Mouse (Mus musculus): ENCODE data around the gene Ripor3. TPM values are rescaled to one million over a fixed set of nuclear protein-coding genes. Genes with fewer than 3 reads are reported as not detected.

Gene Ripor3
- total RNA-seq, 1 experiment, result 0.98 TPM

- no peak overlapping the region for H3K27ac ChIP-seq (ENCODE audit: insufficient read depth, low read depth, low read length, poor library complexity, severe bottlenecking)
- H3K4me3 ChIP-seq (ENCODE audit: insufficient read depth in 1 of 2, low read depth in 1 of 2, low read length in 2 of 2, poor library complexity in 1 of 2, severe bottlenecking in 1 of 2), result no peak overlapping the region
- no peak overlapping the region for H3K9ac ChIP-seq (ENCODE audit: insufficient read depth, low read depth, low read length, poor library complexity, severe bottlenecking)
- in situ Hi-C loops (cut with MboI; ENCODE audit: low sequenced_read_pairs in 2 of 2, unreplicated experiment in 2 of 2), result no loop called here
- H3K36me3 ChIP-seq (ENCODE audit: control insufficient read depth, insufficient read depth, low read length, poor library complexity, severe bottlenecking), result no peaks in the 10 kb centered on the region
- no peaks in the 10 kb centered on the region for H3K9me3 ChIP-seq (ENCODE audit: control insufficient read depth, insufficient read depth, low read depth, low read length)
- H3K4me1 ChIP-seq (ENCODE audit: control insufficient read depth in 2 of 2, insufficient read depth in 2 of 2, low read length in 2 of 2, poor library complexity in 1 of 2), result no peaks in the 10 kb centered on the region
- DNase-seq (ENCODE audit: low read depth, low spot score), result no peak
- TF ChIP-seq MAFK (IDR thresholded peaks at IDR 0.05; ENCODE audit: insufficient read depth, low read depth, low read length) (no peak), ZNF384 (IDR thresholded peaks at IDR 0.05; ENCODE audit: low read depth, low read length) (no peak), CHD2 (IDR thresholded peaks at IDR 0.05; ENCODE audit: low read depth, low read length) (no peak), ZC3H11A (IDR thresholded peaks at IDR 0.05; ENCODE audit: borderline replicate concordance, low read depth, low read length) (no peak), HCFC1 (IDR thresholded peaks at IDR 0.05; ENCODE audit: borderline replicate concordance, insufficient read depth, low read length) (no peak)
Measured at GRCm38 (mm10) chr2:167950681-167951080, 59.7 kb downstream of the Ripor3 start.

GRCm38 (mm10) chr2:167949808-167950207 lies 60.6 kb downstream of the Ripor3 start:
- in situ Hi-C loops (cut with MboI; ENCODE audit: low sequenced_read_pairs in 2 of 2, unreplicated experiment in 2 of 2), result no loop called here
- peaks cover 0 to 2% of the 10 kb centered on the region in 2 experiments; a peak in 1 of 4 replicates for H3K4me1 ChIP-seq (ENCODE audit: control insufficient read depth in 2 of 2, insufficient read depth in 2 of 2, low read length in 2 of 2, poor library complexity in 1 of 2)
- H3K36me3 ChIP-seq (ENCODE audit: control insufficient read depth, insufficient read depth, low read length, poor library complexity, severe bottlenecking), result no peaks in the 10 kb centered on the region
- no peak overlapping the region for H3K27ac ChIP-seq (ENCODE audit: insufficient read depth, low read depth, low read length, poor library complexity, severe bottlenecking)
- H3K9ac ChIP-seq (ENCODE audit: insufficient read depth, low read depth, low read length, poor library complexity, severe bottlenecking), result no peak overlapping the region
- TF ChIP-seq CHD2 (IDR thresholded peaks at IDR 0.05; ENCODE audit: low read depth, low read length), result no peak
- no peak for TF ChIP-seq ZC3H11A (IDR thresholded peaks at IDR 0.05; ENCODE audit: borderline replicate concordance, low read depth, low read length)
- TF ChIP-seq ZNF384 (IDR thresholded peaks at IDR 0.05; ENCODE audit: low read depth, low read length), result no peak
- TF ChIP-seq HCFC1 (IDR thresholded peaks at IDR 0.05; ENCODE audit: borderline replicate concordance, insufficient read depth, low read length), result no peak
- TF ChIP-seq MAFK (IDR thresholded peaks at IDR 0.05; ENCODE audit: insufficient read depth, low read depth, low read length), result no peak
- H3K4me3 ChIP-seq (ENCODE audit: insufficient read depth in 1 of 2, low read depth in 1 of 2, low read length in 2 of 2, poor library complexity in 1 of 2, severe bottlenecking in 1 of 2), result no peak overlapping the region
- H3K9me3 ChIP-seq (ENCODE audit: control insufficient read depth, insufficient read depth, low read depth, low read length), result no peaks in the 10 kb centered on the region
- DNase-seq (ENCODE audit: low read depth, low spot score), result no peak

GRCm38 (mm10) chr2:167949250-167949649 lies 61.2 kb downstream of the Ripor3 start:
- Histone ChIP-seq H3K9ac (ENCODE audit: insufficient read depth, low read depth, low read length, poor library complexity, severe bottlenecking) (no peak overlapping the region), H3K4me1 (ENCODE audit: control insufficient read depth in 2 of 2, insufficient read depth in 2 of 2, low read length in 2 of 2, poor library complexity in 1 of 2) (peaks cover 0 to 5% of the 10 kb centered on the region in 2 experiments; a peak in 1 of 4 replicates), H3K27ac (ENCODE audit: insufficient read depth, low read depth, low read length, poor library complexity, severe bottlenecking) (no peak overlapping the region), H3K4me3 (ENCODE audit: insufficient read depth in 1 of 2, low read depth in 1 of 2, low read length in 2 of 2, poor library complexity in 1 of 2, severe bottlenecking in 1 of 2) (no peak overlapping the region), H3K9me3 (ENCODE audit: control insufficient read depth, insufficient read depth, low read depth, low read length) (no peaks in the 10 kb centered on the region), H3K36me3 (ENCODE audit: control insufficient read depth, insufficient read depth, low read length, poor library complexity, severe bottlenecking) (no peaks in the 10 kb centered on the region)
- no peak for DNase-seq (ENCODE audit: low read depth, low spot score)
- in situ Hi-C loops (cut with MboI; ENCODE audit: low sequenced_read_pairs in 2 of 2, unreplicated experiment in 2 of 2), result no loop called here
- TF ChIP-seq ZC3H11A (IDR thresholded peaks at IDR 0.05; ENCODE audit: borderline replicate concordance, low read depth, low read length) (no peak), HCFC1 (IDR thresholded peaks at IDR 0.05; ENCODE audit: borderline replicate concordance, insufficient read depth, low read length) (no peak), MAFK (IDR thresholded peaks at IDR 0.05; ENCODE audit: insufficient read depth, low read depth, low read length) (no peak), ZNF384 (IDR thresholded peaks at IDR 0.05; ENCODE audit: low read depth, low read length) (no peak), CHD2 (IDR thresholded peaks at IDR 0.05; ENCODE audit: low read depth, low read length) (no peak)

DNA sequence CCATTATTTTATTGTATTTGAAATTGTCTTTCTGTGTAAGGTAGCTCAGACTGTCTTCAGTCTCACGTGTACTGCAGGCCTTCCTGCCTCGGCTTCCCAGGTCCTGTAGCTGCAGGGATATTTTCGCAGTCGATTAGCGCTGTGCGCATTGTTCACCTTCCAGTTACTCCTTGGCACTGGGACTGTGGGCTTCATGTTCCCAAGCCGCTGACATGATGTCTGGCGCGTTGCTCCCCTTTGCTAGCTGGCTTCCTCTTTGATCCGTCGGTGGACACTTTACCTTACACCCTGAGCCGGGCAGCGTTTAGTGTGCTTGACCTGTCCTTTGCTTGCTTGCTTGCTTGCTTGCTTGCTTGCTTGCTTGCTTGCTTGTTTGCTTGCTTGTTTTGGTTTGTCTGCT lies 61.9 kb downstream of the Ripor3 start:
- H3K9me3 ChIP-seq (ENCODE audit: control insufficient read depth, insufficient read depth, low read depth, low read length), result no peaks in the 10 kb centered on the region
- no peak overlapping the region for H3K9ac ChIP-seq (ENCODE audit: insufficient read depth, low read depth, low read length, poor library complexity, severe bottlenecking)
- peaks cover under 1 to 10% of the 10 kb centered on the region in 2 experiments; a peak in 2 of 4 replicates for H3K4me1 ChIP-seq (ENCODE audit: control insufficient read depth in 2 of 2, insufficient read depth in 2 of 2, low read length in 2 of 2, poor library complexity in 1 of 2)
- no peak overlapping the region for H3K4me3 ChIP-seq (ENCODE audit: insufficient read depth in 1 of 2, low read depth in 1 of 2, low read length in 2 of 2, poor library complexity in 1 of 2, severe bottlenecking in 1 of 2)
- TF ChIP-seq ZC3H11A (IDR thresholded peaks at IDR 0.05; ENCODE audit: borderline replicate concordance, low read depth, low read length), result no peak
- no peak for TF ChIP-seq HCFC1 (IDR thresholded peaks at IDR 0.05; ENCODE audit: borderline replicate concordance, insufficient read depth, low read length)
- no peak for TF ChIP-seq CHD2 (IDR thresholded peaks at IDR 0.05; ENCODE audit: low read depth, low read length)
- no peak for TF ChIP-seq ZNF384 (IDR thresholded peaks at IDR 0.05; ENCODE audit: low read depth, low read length)
- no peak for TF ChIP-seq MAFK (IDR thresholded peaks at IDR 0.05; ENCODE audit: insufficient read depth, low read depth, low read length)
- in situ Hi-C loops (cut with MboI; ENCODE audit: low sequenced_read_pairs in 2 of 2, unreplicated experiment in 2 of 2), result no loop called here
- no peaks in the 10 kb centered on the region for H3K36me3 ChIP-seq (ENCODE audit: control insufficient read depth, insufficient read depth, low read length, poor library complexity, severe bottlenecking)
- no peak overlapping the region for H3K27ac ChIP-seq (ENCODE audit: insufficient read depth, low read depth, low read length, poor library complexity, severe bottlenecking)
- DNase-seq (ENCODE audit: low read depth, low spot score), result no peak

GRCm38 (mm10) chr2:167948047-167948446 lies 62.4 kb downstream of the Ripor3 start:
- no peak overlapping the region for H3K27ac ChIP-seq (ENCODE audit: insufficient read depth, low read depth, low read length, poor library complexity, severe bottlenecking)
- no peak for TF ChIP-seq CHD2 (IDR thresholded peaks at IDR 0.05; ENCODE audit: low read depth, low read length)
- no peak for TF ChIP-seq ZC3H11A (IDR thresholded peaks at IDR 0.05; ENCODE audit: borderline replicate concordance, low read depth, low read length)
- no peak for TF ChIP-seq MAFK (IDR thresholded peaks at IDR 0.05; ENCODE audit: insufficient read depth, low read depth, low read length)
- no peak for TF ChIP-seq HCFC1 (IDR thresholded peaks at IDR 0.05; ENCODE audit: borderline replicate concordance, insufficient read depth, low read length)
- TF ChIP-seq ZNF384 (IDR thresholded peaks at IDR 0.05; ENCODE audit: low read depth, low read length), result no peak
- in situ Hi-C loops (cut with MboI; ENCODE audit: low sequenced_read_pairs in 2 of 2, unreplicated experiment in 2 of 2), result no loop called here
- H3K4me3 ChIP-seq (ENCODE audit: insufficient read depth in 1 of 2, low read depth in 1 of 2, low read length in 2 of 2, poor library complexity in 1 of 2, severe bottlenecking in 1 of 2), result no peak overlapping the region
- DNase-seq (ENCODE audit: low read depth, low spot score), result no peak
- no peaks in the 10 kb centered on the region for H3K9me3 ChIP-seq (ENCODE audit: control insufficient read depth, insufficient read depth, low read depth, low read length)
- H3K9ac ChIP-seq (ENCODE audit: insufficient read depth, low read depth, low read length, poor library complexity, severe bottlenecking), result no peak overlapping the region
- H3K4me1 ChIP-seq (ENCODE audit: control insufficient read depth in 2 of 2, insufficient read depth in 2 of 2, low read length in 2 of 2, poor library complexity in 1 of 2), result peaks cover 1 to 14% of the 10 kb centered on the region in 2 experiments; a peak in 2 of 4 replicates
- H3K36me3 ChIP-seq (ENCODE audit: control insufficient read depth, insufficient read depth, low read length, poor library complexity, severe bottlenecking), result no peaks in the 10 kb centered on the region

Data from ES-E14 (cell line).